Mouse (Mus musculus): ENCODE data around the gene Cldn22. TPM values are rescaled to one million over a fixed set of nuclear protein-coding genes. Genes with fewer than 3 reads are reported as not detected.
"Not testable (repeated sequence)": the region's sequence is repeated elsewhere in the genome, so short reads cannot be mapped to it uniquely, and the experiment has no call there.

Cldn22 gene
- polyA plus RNA-seq, 1 experiment from 2014 or later, result not detected

- H3K27me3 ChIP-seq (ENCODE audit: low read depth, poor library complexity, severe bottlenecking), result no peaks in the 10 kb centered on the region
- WGBS, result 80% methylated on average over 7 of the region's 7 CpGs
- DNase-seq (ENCODE audit: low spot score), result no peak
- H3K4me1 ChIP-seq, result peaks cover 9% of the 10 kb centered on the region
- no peaks in the 10 kb centered on the region for H3K9me3 ChIP-seq (replicated peaks)
- peak overlapping the region; percentile 1; the same call in 1 of the 2 replicates for H3K27ac ChIP-seq
- no peak overlapping the region for H3K4me3 ChIP-seq
- no peaks in the 10 kb centered on the region for H3K36me3 ChIP-seq
Observed at GRCm38 (mm10) chr8:47810666-47811015, 13.6 kb upstream of the Cldn22 start.

GRCm38 (mm10) chr8:47811221-47811620 lies 13.1 kb upstream of the Cldn22 start:
- Histone ChIP-seq H3K27ac (peak overlapping the region; percentile 1; the same call in 1 of the 2 replicates), H3K4me3 (no peak overlapping the region), H3K4me1 (peaks cover 9% of the 10 kb centered on the region), H3K9me3 (replicated peaks) (no peaks in the 10 kb centered on the region), H3K27me3 (ENCODE audit: low read depth, poor library complexity, severe bottlenecking) (no peaks in the 10 kb centered on the region), H3K36me3 (no peaks in the 10 kb centered on the region)
- no peak for DNase-seq (ENCODE audit: low spot score)
- WGBS, result 87% methylated on average over 12 of the region's 12 CpGs

DNA sequence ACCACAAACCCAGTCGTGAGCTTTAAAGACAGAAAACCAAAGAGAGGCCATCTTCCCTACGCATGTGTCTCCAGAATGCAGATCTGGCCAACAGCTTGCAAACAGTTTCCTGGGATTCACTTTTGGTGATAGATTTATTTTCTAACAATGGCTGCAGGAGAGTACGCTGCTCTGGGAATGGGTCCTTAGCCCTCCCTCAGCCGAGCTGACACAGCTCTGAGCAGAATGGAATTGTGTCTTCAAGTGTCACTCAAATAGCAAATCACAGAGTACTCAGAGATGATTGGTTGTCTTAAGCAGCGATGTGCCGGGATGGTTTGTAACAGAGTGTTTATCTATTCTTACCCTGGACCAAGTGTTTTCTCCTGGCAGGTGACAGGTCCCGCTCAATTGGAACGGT lies 5.2 kb upstream of the Cldn22 start:
- WGBS, result 92% methylated on average over 8 of the region's 8 CpGs
- no peak overlapping the region for H3K27ac ChIP-seq
- no peaks in the 10 kb centered on the region for H3K9me3 ChIP-seq (replicated peaks)
- no peak overlapping the region for H3K4me3 ChIP-seq
- no peaks in the 10 kb centered on the region for H3K4me1 ChIP-seq
- DNase-seq (ENCODE audit: low spot score), result no peak
- H3K36me3 ChIP-seq, result no peaks in the 10 kb centered on the region
- H3K27me3 ChIP-seq (ENCODE audit: low read depth, poor library complexity, severe bottlenecking), result no peaks in the 10 kb centered on the region

DNA sequence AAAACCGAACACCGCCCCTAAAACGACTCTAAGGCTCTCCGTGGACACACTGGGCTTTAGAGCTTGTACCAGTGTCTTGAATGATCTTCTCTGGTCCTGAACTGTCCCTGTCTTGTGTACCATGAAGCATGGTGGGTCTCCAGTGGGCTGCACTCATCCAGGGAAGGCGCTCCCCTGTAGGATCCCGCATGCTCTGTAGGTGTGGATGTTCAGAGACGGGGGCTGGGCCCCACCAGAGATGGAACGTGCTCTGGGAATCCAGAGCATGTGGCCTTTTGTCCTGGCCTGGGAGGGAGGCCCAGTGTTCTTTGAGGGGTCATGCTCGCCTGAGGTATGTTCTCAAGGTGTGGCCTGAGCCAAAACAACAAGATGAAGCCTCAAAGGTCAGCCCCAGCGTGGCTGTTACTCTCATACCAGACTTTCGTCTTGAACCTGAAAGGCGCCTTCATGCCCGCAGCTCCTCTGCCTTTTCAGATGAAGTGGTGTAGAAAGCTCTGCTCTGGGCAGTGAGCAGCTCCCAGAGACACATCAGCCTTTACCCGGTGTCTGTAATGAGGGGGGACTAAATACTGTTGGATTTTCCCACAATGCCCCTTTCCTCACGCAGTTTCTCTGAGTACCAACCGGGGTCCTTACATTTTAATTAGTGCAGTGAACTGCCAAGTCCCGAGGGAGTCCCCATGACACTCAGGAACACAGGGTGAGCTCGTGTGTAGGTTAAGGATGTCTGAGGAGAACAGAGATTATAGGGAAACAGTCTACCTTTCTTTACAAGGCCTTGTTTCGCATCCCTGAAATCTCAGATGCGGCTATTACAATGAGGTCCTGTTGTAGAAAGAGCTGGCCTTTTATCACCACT lies 3.1 kb upstream of the Cldn22 start:
- Histone ChIP-seq H3K27me3 (ENCODE audit: low read depth, poor library complexity, severe bottlenecking) (no peaks in the 10 kb centered on the region), H3K27ac (no peak overlapping the region), H3K4me3 (no peak overlapping the region), H3K9me3 (replicated peaks) (no peaks in the 10 kb centered on the region), H3K36me3 (no peaks in the 10 kb centered on the region), H3K4me1 (no peaks in the 10 kb centered on the region)
- 88% methylated on average over 20 of the region's 20 CpGs for WGBS
- DNase-seq (ENCODE audit: low spot score), result no peak

DNA sequence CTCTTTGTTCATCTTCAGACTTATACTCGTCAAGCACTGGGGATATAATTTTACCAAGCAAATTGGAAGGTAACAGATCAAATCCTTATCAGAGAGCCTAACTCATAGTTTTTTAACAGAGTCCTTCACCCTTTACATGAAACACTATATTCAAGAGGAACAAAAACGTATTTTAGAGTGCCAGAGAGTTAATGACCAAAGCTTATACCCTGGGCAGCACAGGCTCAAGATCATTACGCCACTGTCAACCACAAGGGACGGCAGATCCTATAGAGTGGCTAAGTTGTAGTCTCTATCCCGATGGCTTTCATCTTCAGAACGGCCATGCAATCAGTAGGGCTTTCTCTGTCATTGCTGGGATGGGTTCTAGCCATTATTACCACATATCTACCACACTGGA lies 2.4 kb upstream of the Cldn22 start, which contains the start of gene Cldn24:
Gene Cldn24 (plus strand): TSS at position 301 of the 400 bp plus-strand sequence.
- WGBS, result 90% methylated on average over 6 of the region's 6 CpGs
- Histone ChIP-seq H3K9me3 (replicated peaks) (no peaks in the 10 kb centered on the region), H3K27me3 (ENCODE audit: low read depth, poor library complexity, severe bottlenecking) (no peaks in the 10 kb centered on the region), H3K27ac (no peak within 1 kb of the TSS), H3K4me1 (no peaks in the 10 kb centered on the region), H3K4me3 (no peak within 1 kb of the TSS), H3K36me3 (no peaks in the 10 kb centered on the region)
- DNase-seq (ENCODE audit: low spot score), result no peak

DNA sequence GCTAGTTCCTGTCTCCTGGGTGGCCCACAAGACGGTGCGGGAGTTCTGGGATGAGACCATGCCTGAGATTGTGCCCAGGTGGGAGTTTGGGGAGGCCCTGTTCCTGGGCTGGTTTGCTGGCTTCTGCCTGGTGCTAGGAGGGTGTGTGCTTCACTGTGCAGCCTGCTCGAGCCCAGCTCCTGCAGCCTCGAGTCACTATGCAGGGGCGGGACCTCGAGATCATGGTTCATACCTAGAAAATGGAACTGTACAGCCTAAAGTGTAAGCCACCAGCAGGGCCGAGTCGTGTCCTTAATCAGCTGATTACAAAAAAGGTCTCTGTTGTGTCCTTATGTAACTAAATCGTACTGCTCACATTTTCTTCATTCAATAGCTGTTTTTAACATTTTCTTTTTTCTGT lies 1.7 kb upstream of the Cldn22 start:
- H3K27ac ChIP-seq; H3K27me3 ChIP-seq (ENCODE audit: low read depth, poor library complexity, severe bottlenecking); H3K9me3 ChIP-seq (replicated peaks); H3K4me1 ChIP-seq; H3K36me3 ChIP-seq; H3K4me3 ChIP-seq; DNase-seq (ENCODE audit: low spot score): not testable (repeated sequence)
- 93% methylated on average over 7 of the region's 9 CpGs for WGBS

- Histone ChIP-seq H3K27me3 (ENCODE audit: low read depth, poor library complexity, severe bottlenecking) (no peaks in the 10 kb centered on the region), H3K9me3 (replicated peaks) (no peaks in the 10 kb centered on the region), H3K4me1 (no peaks in the 10 kb centered on the region), H3K36me3 (peaks cover 11% of the 10 kb centered on the region; the same call in 1 of the 2 replicates), H3K27ac (no peak overlapping the region), H3K4me3 (no peak overlapping the region)
- WGBS, result 83% methylated on average over 10 of the region's 10 CpGs
- no peak for DNase-seq (ENCODE audit: low spot score)
Observed at GRCm38 (mm10) chr8:47823777-47824176, 505 bp upstream of the Cldn22 start.

DNA sequence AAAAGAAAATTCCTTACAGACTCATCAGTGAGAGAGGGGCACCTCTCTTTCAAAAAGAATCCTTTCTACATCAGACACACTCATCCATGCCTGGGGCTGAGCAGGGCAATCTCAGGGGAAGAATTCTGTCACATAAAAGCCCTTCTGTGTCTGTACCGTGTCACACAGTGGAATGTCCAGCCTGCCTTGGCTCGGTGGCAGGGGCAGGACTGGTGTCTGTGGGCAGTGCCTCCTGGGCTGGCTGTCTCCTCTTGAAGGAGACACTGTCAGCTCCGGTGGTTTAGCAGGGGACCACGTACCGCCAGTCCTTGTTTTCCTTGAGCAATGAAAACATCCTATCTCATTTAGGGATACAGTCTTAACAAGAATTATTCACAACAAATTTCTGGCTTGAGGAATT lies 1.3 kb downstream of the Cldn22 start:
- Histone ChIP-seq H3K27ac (no peak overlapping the region), H3K4me3 (no peak overlapping the region), H3K27me3 (ENCODE audit: low read depth, poor library complexity, severe bottlenecking) (no peaks in the 10 kb centered on the region), H3K4me1 (no peaks in the 10 kb centered on the region), H3K9me3 (replicated peaks) (no peaks in the 10 kb centered on the region), H3K36me3 (peaks cover 29% of the 10 kb centered on the region)
- 72% methylated on average over 5 of the region's 5 CpGs for WGBS
- no peak for DNase-seq (ENCODE audit: low spot score)

DNA sequence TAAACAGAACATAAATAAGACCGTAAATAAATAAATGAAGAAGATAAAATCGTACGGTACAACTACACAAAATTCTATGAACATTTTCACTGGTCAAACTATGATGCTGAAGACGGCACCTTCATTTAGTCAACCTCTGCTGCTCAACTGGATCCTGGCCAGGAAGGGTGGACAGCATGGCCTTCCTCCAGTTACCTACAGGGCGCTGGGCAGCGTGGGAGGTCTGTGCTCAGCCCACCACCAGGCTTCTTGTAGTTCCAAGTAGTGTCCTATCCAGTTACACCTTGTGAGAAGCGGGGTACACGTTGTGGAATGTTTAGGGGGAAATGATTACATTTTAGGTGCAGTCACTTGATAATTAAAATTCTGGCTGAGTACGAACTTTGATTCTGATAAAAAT lies 2.6 kb downstream of the Cldn22 start:
- no peaks in the 10 kb centered on the region for H3K9me3 ChIP-seq (replicated peaks)
- DNase-seq (ENCODE audit: low spot score), result no peak
- 91% methylated on average over 9 of the region's 9 CpGs for WGBS
- H3K36me3 ChIP-seq, result peaks cover 39% of the 10 kb centered on the region
- H3K27me3 ChIP-seq (ENCODE audit: low read depth, poor library complexity, severe bottlenecking), result no peaks in the 10 kb centered on the region
- H3K4me1 ChIP-seq, result no peaks in the 10 kb centered on the region
- no peak overlapping the region for H3K27ac ChIP-seq
- H3K4me3 ChIP-seq, result no peak overlapping the region

GRCm38 (mm10) chr8:47832616-47833015 lies 8.3 kb downstream of the Cldn22 start:
- 82% methylated on average over 6 of the region's 6 CpGs for WGBS

DNA sequence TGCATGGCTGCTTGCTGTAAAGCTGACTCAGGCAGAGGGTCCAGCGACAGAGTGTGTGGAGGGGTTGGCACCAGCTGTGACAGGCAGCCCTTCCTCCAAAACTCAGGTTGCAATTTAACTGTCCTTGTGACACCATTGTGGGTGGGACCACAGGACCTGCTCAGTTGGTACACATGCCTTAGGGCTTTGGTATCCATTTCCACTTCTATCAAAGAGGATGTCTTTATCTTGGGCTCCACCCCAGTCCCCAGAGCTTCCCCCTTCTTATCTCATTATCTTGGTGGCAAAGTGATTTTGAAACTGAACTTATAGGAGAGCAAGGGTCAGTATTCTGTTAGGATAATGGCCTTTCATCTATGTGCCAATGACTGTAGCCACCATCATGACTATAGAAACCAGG lies 9.7 kb downstream of the Cldn22 start:
- no peak overlapping the region for H3K4me3 ChIP-seq
- H3K4me1 ChIP-seq, result peaks cover 11% of the 10 kb centered on the region
- H3K27me3 ChIP-seq (ENCODE audit: low read depth, poor library complexity, severe bottlenecking), result no peaks in the 10 kb centered on the region
- H3K9me3 ChIP-seq (replicated peaks), result no peaks in the 10 kb centered on the region
- no peak overlapping the region for H3K27ac ChIP-seq
- WGBS, result 66% methylated on average over 1 of the region's 1 CpGs
- DNase-seq (ENCODE audit: low spot score), result no peak
- H3K36me3 ChIP-seq, result peaks cover 43% of the 10 kb centered on the region

More at GRCm38 (mm10) chr8:47832616-47833015, 8.3 kb downstream of the Cldn22 start:
- Histone ChIP-seq H3K27me3 (ENCODE audit: low read depth, poor library complexity, severe bottlenecking) (no peaks in the 10 kb centered on the region), H3K4me3 (no peak overlapping the region), H3K27ac (no peak overlapping the region), H3K9me3 (replicated peaks) (no peaks in the 10 kb centered on the region), H3K4me1 (peaks cover 11% of the 10 kb centered on the region), H3K36me3 (peaks cover 49% of the 10 kb centered on the region)
- DNase-seq (ENCODE audit: low spot score), result no peak

GRCm38 (mm10) chr8:47843063-47843462 lies 18.8 kb downstream of the Cldn22 start:
- Histone ChIP-seq H3K27me3 (ENCODE audit: low read depth, poor library complexity, severe bottlenecking) (no peaks in the 10 kb centered on the region), H3K4me3 (no peak overlapping the region), H3K36me3 (peaks cover 80% of the 10 kb centered on the region), H3K27ac (no peak overlapping the region), H3K9me3 (replicated peaks) (no peaks in the 10 kb centered on the region), H3K4me1 (peaks cover 10% of the 10 kb centered on the region)
- WGBS, result 79% methylated on average over 7 of the region's 7 CpGs
- DNase-seq (ENCODE audit: low spot score), result no peak

GRCm38 (mm10) chr8:47843651-47844050 lies 19.4 kb downstream of the Cldn22 start:
- H3K4me1 ChIP-seq, result peaks cover 10% of the 10 kb centered on the region
- H3K9me3 ChIP-seq (replicated peaks), result no peaks in the 10 kb centered on the region
- WGBS, result 95% methylated on average over 10 of the region's 10 CpGs
- no peak for DNase-seq (ENCODE audit: low spot score)
- H3K27ac ChIP-seq, result no peak overlapping the region
- peaks cover 82% of the 10 kb centered on the region for H3K36me3 ChIP-seq
- H3K27me3 ChIP-seq (ENCODE audit: low read depth, poor library complexity, severe bottlenecking), result no peaks in the 10 kb centered on the region
- no peak overlapping the region for H3K4me3 ChIP-seq
